Mouse (Mus musculus) MEL (cell line): Measurements from ENCODE around the gene Crhr2. TPM values are rescaled to one million over a fixed set of nuclear protein-coding genes. Genes with fewer than 3 reads are reported as not detected.

Experiments
- DNase-seq: peaks from one replicate; pipeline ENCODE4 v3.0.0; 2011; ENCODE audit warnings: low read depth, low spot score
- H3K27ac ChIP-seq: 2 replicates; pipeline ENCODE4 v1.5.1; 2012; ENCODE audit warnings: low read depth, mild to moderate bottlenecking, control low read depth, low read length, moderate library complexity; ENCODE audit not compliant: control insufficient read depth
- H3K27me3 ChIP-seq, 2 experiments: fragments of 150-350 bp in 1 of 2; sonication (generic) in 1 of 2; 2 replicates each; pipeline ENCODE4 v1.6.1; 2012; ENCODE audit warnings: low read length in 2 of 2, mild to moderate bottlenecking in 2 of 2, improper control_type of control experiment in 1 of 2, moderate library complexity in 1 of 2; ENCODE audit not compliant: insufficient read depth in 2 of 2, control insufficient read depth in 1 of 2
- H3K36me3 ChIP-seq, 2 experiments: 2 replicates each; pipeline ENCODE4 v1.6.1; 2012 to 2014; ENCODE audit warnings: low read length in 2 of 2, improper control_type of control experiment in 1 of 2, inconsistent platforms in 1 of 2, mild to moderate bottlenecking in 1 of 2; ENCODE audit not compliant: insufficient read depth in 2 of 2, control insufficient read depth in 1 of 2
- H3K4me1 ChIP-seq, 2 experiments: fragments of 150-350 bp in 1 of 2; sonication (generic) in 1 of 2; 2 replicates each; pipeline ENCODE4 v1.6.1; 2012; ENCODE audit warnings: low read length in 2 of 2, improper control_type of control experiment in 1 of 2, mild to moderate bottlenecking in 1 of 2; ENCODE audit not compliant: insufficient read depth in 2 of 2, control insufficient read depth in 1 of 2
- H3K4me3 ChIP-seq, 2 experiments: fragments of 150-350 bp in 1 of 2; sonication (generic) in 1 of 2; 2 replicates each; pipeline ENCODE4 v1.5.1; 2012; ENCODE audit warnings: low read depth in 2 of 2, low read length in 2 of 2, mild to moderate bottlenecking in 2 of 2, moderate library complexity in 2 of 2, control low read depth in 1 of 2, improper control_type of control experiment in 1 of 2; ENCODE audit not compliant: control insufficient read depth in 1 of 2, insufficient read depth in 1 of 2
- H3K79me2 ChIP-seq: 2 replicates; pipeline ENCODE4 v1.6.1; 2012; ENCODE audit warnings: mild to moderate bottlenecking, low read length, moderate library complexity; ENCODE audit not compliant: control insufficient read depth, poor library complexity, insufficient read depth
- H3K9ac ChIP-seq: 2 replicates; pipeline ENCODE4 v1.6.1; 2012; ENCODE audit warnings: low read depth, mild to moderate bottlenecking, control low read depth, low read length, moderate library complexity; ENCODE audit not compliant: control insufficient read depth, poor library complexity, severe bottlenecking
- H3K9me3 ChIP-seq: fragments of 150-350 bp; sonication (generic); replicated peaks from 2 replicates; pipeline ENCODE4 v1.6.1; 2012; ENCODE audit warnings: mild to moderate bottlenecking, low read length, improper control_type of control experiment, moderate library complexity; ENCODE audit not compliant: insufficient read depth
- BHLHE40 ChIP-seq: IDR thresholded peaks from 2 replicates; pipeline ENCODE4 v1.6.1; 2012; ENCODE audit warnings: low read depth, mild to moderate bottlenecking, inconsistent platforms, low read length, improper control_type of control experiment, borderline replicate concordance
- CHD1 ChIP-seq: IDR thresholded peaks from 2 replicates; pipeline ENCODE4 v1.6.1; 2012; ENCODE audit warnings: low read depth, mild to moderate bottlenecking, inconsistent platforms, low read length, improper control_type of control experiment
- CTCF ChIP-seq, 3 experiments: IDR thresholded peaks in 2 of 3; conservative IDR thresholded peaks in 1 of 3; 2 replicates each; pipeline ENCODE4 v1.5.1; 2011 to 2012; ENCODE audit warnings: low read length in 3 of 3, low read depth in 2 of 3, mild to moderate bottlenecking in 2 of 3, improper control_type of control experiment in 1 of 3, inconsistent platforms in 1 of 3, mixed read lengths in 1 of 3, moderate library complexity in 1 of 3; ENCODE audit not compliant: control insufficient read depth in 1 of 3, insufficient read depth in 1 of 3, poor library complexity in 1 of 3, severe bottlenecking in 1 of 3
- E2F4 ChIP-seq: IDR thresholded peaks from 2 replicates; pipeline ENCODE4 v1.6.1; 2011; ENCODE audit warnings: low read depth, low read length, improper control_type of control experiment, borderline replicate concordance
- ELF1 ChIP-seq: IDR thresholded peaks from 2 replicates; pipeline ENCODE4 v1.6.1; 2014; ENCODE audit warnings: low read depth, mild to moderate bottlenecking, inconsistent platforms, low read length, improper control_type of control experiment, moderate library complexity
- EP300 ChIP-seq, 2 experiments: IDR thresholded peaks; 2 replicates each; pipeline ENCODE4 v1.6.1; 2011; ENCODE audit warnings: improper control_type of control experiment in 2 of 2, low read length in 2 of 2, low read depth in 1 of 2, mild to moderate bottlenecking in 1 of 2
- GABPA ChIP-seq: IDR thresholded peaks from 2 replicates; pipeline ENCODE4 v1.6.1; 2012; ENCODE audit warnings: low read depth, mild to moderate bottlenecking, inconsistent platforms, low read length, improper control_type of control experiment, moderate library complexity
- GATA1 ChIP-seq: IDR thresholded peaks from 2 replicates; pipeline ENCODE4 v1.6.1; 2011; ENCODE audit warnings: low read depth, low read length, improper control_type of control experiment
- HCFC1 ChIP-seq: IDR thresholded peaks from 2 replicates; pipeline ENCODE4 v1.6.1; 2012; ENCODE audit warnings: low read depth, mild to moderate bottlenecking, inconsistent platforms, low read length, improper control_type of control experiment, moderate library complexity
- KAT2A ChIP-seq: conservative IDR thresholded peaks from 2 replicates; pipeline ENCODE4 v1.6.1; 2012; ENCODE audit warnings: low read depth, low read length, improper control_type of control experiment, inconsistent platforms
- MYB ChIP-seq: IDR thresholded peaks from 2 replicates; pipeline ENCODE4 v1.6.1; 2011; ENCODE audit warnings: mild to moderate bottlenecking, low read depth, low read length, improper control_type of control experiment
- MYC ChIP-seq: IDR thresholded peaks from 2 replicates; pipeline ENCODE4 v1.6.1; 2011; ENCODE audit warnings: low read depth, mild to moderate bottlenecking, low read length, improper control_type of control experiment, moderate library complexity
- NELFE ChIP-seq: IDR thresholded peaks from 2 replicates; pipeline ENCODE4 v1.6.1; 2011; ENCODE audit warnings: low read depth, low read length, improper control_type of control experiment
- POLR2AphosphoS2 ChIP-seq: IDR thresholded peaks from 2 replicates; pipeline ENCODE4 v1.6.1; 2011; ENCODE audit warnings: low read length, improper control_type of control experiment
- POLR2AphosphoS5 ChIP-seq: IDR thresholded peaks from 2 replicates; pipeline ENCODE4 v1.6.1; 2012; ENCODE audit warnings: low read depth, borderline replicate concordance, mild to moderate bottlenecking, inconsistent platforms, low read length, moderate library complexity, mixed read lengths
- RCOR1 ChIP-seq: IDR thresholded peaks from 2 replicates; pipeline ENCODE4 v1.6.1; 2012; ENCODE audit warnings: low read depth, mild to moderate bottlenecking, inconsistent platforms, low read length, improper control_type of control experiment
- SIN3A ChIP-seq: IDR thresholded peaks from 2 replicates; pipeline ENCODE4 v1.6.1; 2012; ENCODE audit warnings: low read length, improper control_type of control experiment, inconsistent platforms
- UBTF ChIP-seq: IDR thresholded peaks from 2 replicates; pipeline ENCODE4 v1.6.1; 2012; ENCODE audit warnings: low read depth, mild to moderate bottlenecking, inconsistent platforms, low read length, improper control_type of control experiment, moderate library complexity, borderline replicate concordance; ENCODE audit not compliant: insufficient read depth
- USF1 ChIP-seq: IDR thresholded peaks from 2 replicates; pipeline ENCODE4 v1.6.1; 2014; ENCODE audit warnings: low read depth, mild to moderate bottlenecking, inconsistent platforms, low read length, improper control_type of control experiment, moderate library complexity
- ZC3H11A ChIP-seq: IDR thresholded peaks from 2 replicates; pipeline ENCODE4 v1.6.1; 2012; ENCODE audit warnings: low read depth, mild to moderate bottlenecking, inconsistent platforms, low read length, improper control_type of control experiment
- polyA plus RNA-seq, 2 experiments: library from polyadenylated mRNA; stranded (reverse) in 1 of 2; unstranded in 1 of 2; fragments of >175 nt in 1 of 2; fragments of >200 nt in 1 of 2; gene quantifications; 2 replicates each; pipeline versions ENCODE4 v1.2.1 to v1.2.4; 2012; ENCODE audit warnings: low replicate concordance in 2 of 2, low read depth in 1 of 2; ENCODE audit not compliant: insufficient read length in 2 of 2, insufficient read depth in 1 of 2, missing spikeins in 1 of 2
- total RNA-seq: library from RNA; depleted of rRNA; stranded (reverse); fragments of 300-350 nt; gene quantifications from 2 replicates; pipeline ENCODE4 v1.2.3, GENCODE M21; 2012

The Crhr2 gene
- total and polyA plus RNA-seq, 3 experiments: not detected

DNA sequence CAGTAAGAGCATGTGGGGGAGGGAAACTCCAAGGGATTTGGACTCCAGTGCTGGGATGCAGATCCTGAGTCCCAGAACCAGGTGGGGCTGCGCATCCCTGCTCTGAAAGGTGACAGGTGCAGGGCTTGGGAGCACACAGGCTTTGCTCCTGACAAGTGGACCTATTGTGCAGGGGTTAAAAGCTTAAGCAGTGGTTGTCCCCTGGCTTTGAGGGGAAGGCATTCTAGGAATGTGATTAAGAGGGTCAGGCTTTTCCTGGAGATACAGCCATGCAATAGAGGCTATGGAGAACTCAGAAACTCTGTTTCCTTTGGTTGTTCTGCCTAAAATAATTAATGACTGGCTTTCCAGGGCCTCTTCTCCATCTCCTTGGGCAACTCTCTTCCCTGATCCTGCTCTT, 609 bp upstream of the Crhr2 start:
- TF ChIP-seq ZC3H11A (no peak), BHLHE40 (no peak), CTCF (IDR thresholded peaks at IDR 0.05 in 2 of 3, conservative IDR thresholded peaks at IDR 0.05 in 1 of 3; ENCODE audit: control insufficient read depth in 1 of 3, insufficient read depth in 1 of 3, low read depth in 2 of 3, low read length in 3 of 3, poor library complexity in 1 of 3, severe bottlenecking in 1 of 3) (no peak), RCOR1 (no peak), KAT2A (no peak)
- TF ChIP-seq, all 39 proteins: peak for 0
- no peak overlapping the region for H3K27ac ChIP-seq
- H3K27me3 ChIP-seq: no peaks in the 10 kb centered on the region
- H3K9me3 ChIP-seq: no peaks in the 10 kb centered on the region
- DNase-seq: no peak
- H3K4me3 ChIP-seq: no peak overlapping the region
- H3K79me2 ChIP-seq: no peaks in the 10 kb centered on the region
- H3K4me1 ChIP-seq: no peaks in the 10 kb centered on the region
- H3K9ac ChIP-seq: no peak overlapping the region
- H3K36me3 ChIP-seq: no peaks in the 10 kb centered on the region

DNA sequence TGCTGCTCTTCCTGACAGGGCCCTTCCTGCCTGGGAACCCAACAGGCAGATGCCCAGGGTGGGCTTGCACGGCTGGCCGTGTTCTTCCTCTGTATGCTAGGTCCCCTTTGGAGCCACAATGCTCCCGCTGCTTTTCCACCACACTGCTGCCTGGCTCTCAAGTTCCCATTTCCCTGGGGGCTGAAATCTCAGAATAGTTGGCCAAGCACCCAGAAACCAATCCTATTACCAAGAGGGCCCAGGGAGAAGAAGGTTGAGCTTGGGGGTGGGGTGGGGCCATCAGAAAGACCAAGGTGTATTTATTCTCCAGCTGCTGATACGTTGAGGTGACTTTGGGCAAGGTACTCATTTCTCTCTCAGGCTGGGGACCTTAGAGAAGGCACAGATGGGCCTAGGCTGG, 1.5 kb downstream of the Crhr2 start:
- Histone ChIP-seq H3K79me2 (no peaks in the 10 kb centered on the region), H3K9ac (no peak overlapping the region), H3K9me3 (no peaks in the 10 kb centered on the region), H3K27me3 (no peaks in the 10 kb centered on the region), H3K36me3 (no peaks in the 10 kb centered on the region), H3K4me3 (no peak overlapping the region), H3K27ac (no peak overlapping the region), H3K4me1 (no peaks in the 10 kb centered on the region)
- DNase-seq: no peak
- no peak for TF ChIP-seq ELF1
- no peak for TF ChIP-seq HCFC1

DNA sequence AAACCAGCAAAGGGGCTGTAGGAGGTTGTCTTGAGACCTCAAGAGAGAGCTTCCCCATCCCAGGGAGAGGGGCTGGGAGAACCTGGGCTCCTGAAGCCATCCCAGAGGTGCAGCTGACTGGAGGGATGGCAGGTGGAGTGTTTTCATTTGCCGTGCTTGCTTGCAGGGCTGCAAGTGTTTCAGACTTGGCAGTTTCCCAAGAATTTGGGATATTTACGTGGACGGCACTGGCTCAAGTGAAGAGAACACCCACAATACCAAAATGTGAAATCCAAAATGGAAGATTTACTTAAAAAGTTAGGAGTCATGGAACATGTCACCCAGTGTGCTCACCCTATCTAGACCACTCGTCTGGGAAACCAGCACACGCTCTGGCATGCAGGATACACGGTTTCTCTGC, 2.2 kb downstream of the Crhr2 start:
- Histone ChIP-seq H3K27ac (no peak overlapping the region), H3K9ac (no peak overlapping the region), H3K79me2 (no peaks in the 10 kb centered on the region), H3K27me3 (no peaks in the 10 kb centered on the region), H3K9me3 (no peaks in the 10 kb centered on the region), H3K4me1 (no peaks in the 10 kb centered on the region), H3K4me3 (no peak overlapping the region), H3K36me3 (no peaks in the 10 kb centered on the region)
- TF ChIP-seq MYC: no peak
- TF ChIP-seq POLR2AphosphoS5: no peak
- no peak for TF ChIP-seq SIN3A
- no peak for TF ChIP-seq GATA1
- no peak for TF ChIP-seq E2F4
- no peak for TF ChIP-seq NELFE
- TF ChIP-seq EP300 (IDR thresholded peaks at IDR 0.05; ENCODE audit: low read depth in 1 of 2, low read length in 2 of 2): no peak
- TF ChIP-seq MYB: no peak
- no peak for TF ChIP-seq GABPA
- TF ChIP-seq POLR2AphosphoS2: no peak
- no peak for TF ChIP-seq USF1
- no peak for TF ChIP-seq UBTF
- TF ChIP-seq CHD1: no peak
- no peak for DNase-seq
